Mouse (Mus musculus): ENCODE results near the gene Acap3. TPM values are rescaled to one million over a fixed set of nuclear protein-coding genes. Genes with fewer than 3 reads are reported as not detected.

Acap3 gene
- polyA plus RNA-seq, 1 experiment from 2014 or later: 18.0 TPM

DNA sequence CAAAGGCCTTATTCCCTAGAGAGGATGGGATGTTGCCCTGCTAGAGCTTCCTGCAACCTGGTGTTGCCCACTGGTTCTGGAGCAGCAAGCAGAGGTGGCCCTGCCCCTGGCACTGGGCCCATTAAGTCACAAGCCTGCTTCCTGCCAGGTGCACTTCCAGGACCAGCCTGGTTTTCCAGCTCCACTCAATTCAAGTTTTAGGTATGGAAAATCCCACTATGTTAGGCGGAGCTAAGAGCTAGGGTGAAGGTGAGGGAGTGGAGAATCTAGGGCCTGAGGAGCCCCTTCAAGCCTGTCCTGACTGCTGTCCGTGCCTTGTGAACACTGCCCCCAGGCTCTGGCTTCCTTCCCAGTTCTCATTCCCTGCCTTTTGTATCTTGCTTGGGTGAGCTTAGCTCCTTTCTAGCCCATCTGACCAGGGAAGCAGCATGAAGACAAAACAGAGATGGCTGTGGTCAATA is 39.6 kb upstream of the Acap3 start:
- Histone ChIP-seq H3K4me3 (replicated peaks; ENCODE audit: low read length) (no peak overlapping the region), H3K4me2 (ENCODE audit: low read depth, low read length) (no peak overlapping the region), H3K27me3 (ENCODE audit: control insufficient read depth, insufficient read depth, low read length) (no peaks in the 10 kb centered on the region), H3K27ac (ENCODE audit: low read length) (no peak overlapping the region), H3K36me3 (ENCODE audit: control insufficient read depth, insufficient read depth, low read length) (peaks cover 20% of the 10 kb centered on the region), H3K9ac (ENCODE audit: low read length) (no peak overlapping the region), H3K4me1 (ENCODE audit: control insufficient read depth, insufficient read depth, low read length) (peaks cover 17% of the 10 kb centered on the region), H3K9me3 (replicated peaks; ENCODE audit: control insufficient read depth, low read length) (no peaks in the 10 kb centered on the region)
- ATAC-seq (ENCODE audit: insufficient read depth, low FRiP score): no peak
- 67% methylated on average over 2 of the region's 2 CpGs for WGBS

DNA sequence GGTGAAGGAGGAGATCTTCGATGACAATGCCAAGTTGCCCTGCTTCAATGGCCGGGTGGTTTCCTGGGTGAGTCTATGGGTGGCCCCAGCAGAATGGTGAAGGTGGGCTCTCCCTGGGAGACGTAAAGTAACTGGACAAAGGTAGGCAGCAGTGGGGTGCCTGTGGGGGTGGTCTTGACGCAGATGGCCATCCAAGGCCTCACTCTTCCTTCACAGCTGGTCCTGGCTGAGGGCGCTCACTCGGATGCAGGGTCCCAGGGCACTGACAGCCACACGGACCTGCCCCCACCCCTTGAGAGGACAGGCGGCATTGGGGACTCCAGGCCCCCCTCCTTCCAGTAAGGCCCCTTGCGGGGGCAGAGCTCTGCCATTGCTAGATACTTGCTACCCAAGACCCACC is 38.2 kb upstream of the Acap3 start:
- Histone ChIP-seq H3K4me1 (ENCODE audit: control insufficient read depth, insufficient read depth, low read length) (peaks cover 13% of the 10 kb centered on the region), H3K4me3 (replicated peaks; ENCODE audit: low read length) (no peak overlapping the region), H3K27me3 (ENCODE audit: control insufficient read depth, insufficient read depth, low read length) (no peaks in the 10 kb centered on the region), H3K9ac (ENCODE audit: low read length) (no peak overlapping the region), H3K4me2 (ENCODE audit: low read depth, low read length) (no peak overlapping the region), H3K27ac (ENCODE audit: low read length) (no peak overlapping the region), H3K36me3 (ENCODE audit: control insufficient read depth, insufficient read depth, low read length) (peaks cover 20% of the 10 kb centered on the region), H3K9me3 (replicated peaks; ENCODE audit: control insufficient read depth, low read length) (no peaks in the 10 kb centered on the region)
- WGBS: 83% methylated on average over 9 of the region's 9 CpGs
- no peak for ATAC-seq (ENCODE audit: insufficient read depth, low FRiP score)

DNA sequence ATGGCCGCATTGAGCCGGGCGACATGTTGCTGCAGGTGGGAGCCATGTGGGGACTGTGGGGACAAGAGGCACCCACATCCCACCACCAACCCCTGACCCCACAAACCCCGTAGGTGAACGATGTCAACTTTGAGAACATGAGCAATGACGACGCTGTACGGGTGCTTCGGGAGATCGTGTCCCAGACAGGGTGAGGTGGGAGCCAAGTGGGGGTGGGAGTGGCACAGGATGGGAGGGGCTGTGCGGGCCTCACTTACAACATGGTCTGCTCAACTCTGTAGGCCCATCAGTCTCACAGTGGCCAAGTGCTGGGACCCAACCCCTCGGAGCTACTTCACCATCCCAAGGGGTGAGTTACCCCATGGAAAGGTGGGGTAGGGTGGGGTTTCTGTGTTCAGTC is 36.6 kb upstream of the Acap3 start:
- H3K4me3 ChIP-seq (replicated peaks; ENCODE audit: low read length): no peak overlapping the region
- no peak overlapping the region for H3K4me2 ChIP-seq (ENCODE audit: low read depth, low read length)
- no peak overlapping the region for H3K9ac ChIP-seq (ENCODE audit: low read length)
- no peaks in the 10 kb centered on the region for H3K4me1 ChIP-seq (ENCODE audit: control insufficient read depth, insufficient read depth, low read length)
- no peaks in the 10 kb centered on the region for H3K9me3 ChIP-seq (replicated peaks; ENCODE audit: control insufficient read depth, low read length)
- WGBS: 95% methylated on average over 12 of the region's 12 CpGs
- H3K27ac ChIP-seq (ENCODE audit: low read length): no peak overlapping the region
- ATAC-seq (ENCODE audit: insufficient read depth, low FRiP score): no peak
- H3K36me3 ChIP-seq (ENCODE audit: control insufficient read depth, insufficient read depth, low read length): peaks cover 20% of the 10 kb centered on the region
- no peaks in the 10 kb centered on the region for H3K27me3 ChIP-seq (ENCODE audit: control insufficient read depth, insufficient read depth, low read length)

DNA sequence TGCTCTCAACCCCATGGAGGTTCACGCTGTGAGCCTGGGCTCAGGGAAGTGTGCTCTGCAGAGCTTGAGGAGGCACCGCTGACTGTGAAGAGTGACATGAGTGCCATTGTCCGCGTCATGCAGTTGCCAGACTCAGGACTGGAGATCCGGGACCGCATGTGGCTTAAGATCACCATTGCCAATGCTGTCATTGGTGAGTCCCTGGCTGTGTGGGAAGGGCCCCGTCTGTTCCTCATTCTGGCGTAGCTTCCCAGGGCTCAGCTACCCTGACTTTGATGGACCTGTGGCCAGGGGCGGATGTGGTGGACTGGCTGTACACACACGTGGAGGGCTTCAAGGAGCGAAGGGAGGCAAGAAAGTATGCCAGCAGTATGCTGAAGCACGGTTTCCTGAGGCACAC is 35.6 kb upstream of the Acap3 start:
- WGBS: 90% methylated on average over 12 of the region's 12 CpGs
- H3K4me2 ChIP-seq (ENCODE audit: low read depth, low read length): no peak overlapping the region
- H3K27ac ChIP-seq (ENCODE audit: low read length): no peak overlapping the region
- no peak for ATAC-seq (ENCODE audit: insufficient read depth, low FRiP score)
- H3K36me3 ChIP-seq (ENCODE audit: control insufficient read depth, insufficient read depth, low read length): peaks cover 20% of the 10 kb centered on the region
- H3K9ac ChIP-seq (ENCODE audit: low read length): no peak overlapping the region
- no peaks in the 10 kb centered on the region for H3K4me1 ChIP-seq (ENCODE audit: control insufficient read depth, insufficient read depth, low read length)
- no peaks in the 10 kb centered on the region for H3K27me3 ChIP-seq (ENCODE audit: control insufficient read depth, insufficient read depth, low read length)
- no peaks in the 10 kb centered on the region for H3K9me3 ChIP-seq (replicated peaks; ENCODE audit: control insufficient read depth, low read length)
- H3K4me3 ChIP-seq (replicated peaks; ENCODE audit: low read length): no peak overlapping the region

DNA sequence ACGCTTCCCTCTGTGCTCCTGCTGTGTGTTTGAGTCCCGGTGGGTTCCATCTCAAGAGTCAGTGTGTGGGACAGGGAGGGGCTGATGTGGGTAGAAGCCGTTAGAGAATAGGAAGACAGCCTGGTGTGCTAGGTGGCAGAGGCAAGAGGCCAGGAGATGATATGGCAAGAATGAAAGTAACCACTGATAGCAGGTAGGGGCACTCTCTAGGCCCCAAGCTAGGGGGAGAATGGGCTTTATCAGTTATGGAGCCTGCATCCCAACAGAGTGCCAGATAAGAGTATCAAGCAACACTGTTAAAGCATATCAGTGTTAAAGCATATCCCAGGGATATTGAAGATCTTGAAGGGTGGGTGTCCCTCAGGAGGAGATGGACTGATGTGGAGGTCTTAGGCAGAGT is 34.7 kb upstream of the Acap3 start:
- H3K27me3 ChIP-seq (ENCODE audit: control insufficient read depth, insufficient read depth, low read length): no peaks in the 10 kb centered on the region
- 81% methylated on average over 3 of the region's 3 CpGs for WGBS
- H3K9me3 ChIP-seq (replicated peaks; ENCODE audit: control insufficient read depth, low read length): no peaks in the 10 kb centered on the region
- ATAC-seq (ENCODE audit: insufficient read depth, low FRiP score): no peak
- H3K36me3 ChIP-seq (ENCODE audit: control insufficient read depth, insufficient read depth, low read length): peaks cover 20% of the 10 kb centered on the region
- H3K27ac ChIP-seq (ENCODE audit: low read length): no peak overlapping the region
- H3K4me2 ChIP-seq (ENCODE audit: low read depth, low read length): no peak overlapping the region
- no peak overlapping the region for H3K4me3 ChIP-seq (replicated peaks; ENCODE audit: low read length)
- H3K9ac ChIP-seq (ENCODE audit: low read length): no peak overlapping the region
- no peaks in the 10 kb centered on the region for H3K4me1 ChIP-seq (ENCODE audit: control insufficient read depth, insufficient read depth, low read length)

DNA sequence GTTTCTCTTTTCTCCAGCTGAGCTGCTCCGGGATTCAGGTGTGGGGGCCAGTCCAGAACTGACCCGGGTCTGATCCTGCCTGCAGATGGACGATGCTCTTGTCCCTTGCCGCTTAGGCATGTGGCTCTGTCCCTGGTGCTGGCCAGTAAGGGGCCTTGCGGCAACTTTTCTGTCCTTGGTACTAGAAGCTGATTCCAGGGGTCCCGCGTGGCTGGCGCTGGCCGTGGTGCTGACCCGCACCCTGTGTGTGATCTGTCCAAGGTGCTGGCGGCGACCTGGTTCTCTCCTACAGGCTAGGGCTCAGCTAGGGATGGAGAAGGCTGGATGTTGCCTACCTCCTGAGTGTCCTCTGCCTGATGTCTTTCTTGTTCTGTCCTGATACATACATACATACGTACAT is 32.3 kb upstream of the Acap3 start:
- no peak overlapping the region for H3K9ac ChIP-seq (ENCODE audit: low read length)
- H3K4me1 ChIP-seq (ENCODE audit: control insufficient read depth, insufficient read depth, low read length): no peaks in the 10 kb centered on the region
- H3K36me3 ChIP-seq (ENCODE audit: control insufficient read depth, insufficient read depth, low read length): peaks cover 17% of the 10 kb centered on the region; the same call in 1 of the 2 replicates
- no peak overlapping the region for H3K27ac ChIP-seq (ENCODE audit: low read length)
- ATAC-seq (ENCODE audit: insufficient read depth, low FRiP score): peak; percentile 19; the same call in 1 of the 2 replicates
- WGBS: 18% methylated on average over 13 of the region's 13 CpGs
- no peaks in the 10 kb centered on the region for H3K27me3 ChIP-seq (ENCODE audit: control insufficient read depth, insufficient read depth, low read length)
- no peaks in the 10 kb centered on the region for H3K9me3 ChIP-seq (replicated peaks; ENCODE audit: control insufficient read depth, low read length)
- no peak overlapping the region for H3K4me2 ChIP-seq (ENCODE audit: low read depth, low read length)
- no peak overlapping the region for H3K4me3 ChIP-seq (replicated peaks; ENCODE audit: low read length)

DNA sequence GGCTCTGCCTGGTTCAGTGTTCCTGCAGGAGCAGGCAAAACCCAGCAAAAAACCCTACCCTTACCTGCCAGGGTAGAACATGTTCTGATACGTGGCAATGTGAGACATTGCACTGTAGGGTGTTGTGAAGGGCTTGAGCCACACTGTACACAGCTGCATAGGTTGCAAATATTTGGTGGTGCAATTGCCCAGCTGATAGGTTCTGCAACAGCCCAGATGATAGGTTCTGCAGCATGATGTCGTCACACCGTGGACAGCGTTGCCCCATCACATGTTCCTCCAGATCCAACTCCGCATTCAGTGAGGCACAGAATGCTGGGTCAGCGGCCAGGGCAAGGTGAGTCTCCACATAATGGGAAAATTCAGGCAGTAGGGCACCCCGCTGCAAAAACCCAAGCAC is 29.8 kb upstream of the Acap3 start:
- 88% methylated on average over 7 of the region's 7 CpGs for WGBS
- Histone ChIP-seq H3K9ac (ENCODE audit: low read length) (no peak overlapping the region), H3K27ac (ENCODE audit: low read length) (no peak overlapping the region), H3K36me3 (ENCODE audit: control insufficient read depth, insufficient read depth, low read length) (peaks cover 4% of the 10 kb centered on the region; the same call in 1 of the 2 replicates), H3K27me3 (ENCODE audit: control insufficient read depth, insufficient read depth, low read length) (no peaks in the 10 kb centered on the region), H3K4me2 (ENCODE audit: low read depth, low read length) (no peak overlapping the region), H3K9me3 (replicated peaks; ENCODE audit: control insufficient read depth, low read length) (no peaks in the 10 kb centered on the region), H3K4me1 (ENCODE audit: control insufficient read depth, insufficient read depth, low read length) (no peaks in the 10 kb centered on the region), H3K4me3 (replicated peaks; ENCODE audit: low read length) (no peak overlapping the region)
- ATAC-seq (ENCODE audit: insufficient read depth, low FRiP score): no peak

DNA sequence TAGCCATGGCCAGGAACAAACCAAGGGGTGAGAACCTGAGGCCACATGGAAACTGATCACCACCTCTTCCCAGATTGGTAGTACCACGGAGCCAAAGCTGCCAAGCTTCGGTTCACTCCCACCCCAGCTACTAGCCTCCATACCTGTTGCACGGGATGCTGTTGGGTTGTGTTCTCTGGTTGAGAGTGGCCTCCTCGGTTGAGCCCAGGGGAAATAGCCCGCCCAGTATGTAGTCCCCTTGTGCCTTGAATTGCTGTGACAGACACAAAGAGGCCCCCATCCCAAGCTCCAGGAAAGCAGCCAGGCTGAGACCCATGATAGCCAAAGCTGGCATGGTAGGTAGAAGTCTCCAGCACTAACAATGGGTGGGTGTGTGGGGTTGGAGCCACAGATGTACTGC is 28.6 kb upstream of the Acap3 start, which contains the start of gene Tas1r3:
Gene Tas1r3 (minus strand): TSS at position 362 of the 400 bp plus-strand sequence.
- 73% methylated on average over 5 of the region's 5 CpGs for WGBS
- Histone ChIP-seq H3K9ac (ENCODE audit: low read length) (no peak within 1 kb of the TSS), H3K4me2 (ENCODE audit: low read depth, low read length) (no peak within 1 kb of the TSS), H3K27ac (ENCODE audit: low read length) (no peak within 1 kb of the TSS), H3K9me3 (replicated peaks; ENCODE audit: control insufficient read depth, low read length) (no peaks in the 10 kb centered on the region), H3K4me3 (replicated peaks; ENCODE audit: low read length) (no peak within 1 kb of the TSS), H3K27me3 (ENCODE audit: control insufficient read depth, insufficient read depth, low read length) (no peaks in the 10 kb centered on the region), H3K36me3 (ENCODE audit: control insufficient read depth, insufficient read depth, low read length) (peaks cover 4% of the 10 kb centered on the region; the same call in 1 of the 2 replicates), H3K4me1 (ENCODE audit: control insufficient read depth, insufficient read depth, low read length) (no peaks in the 10 kb centered on the region)
- no peak for ATAC-seq (ENCODE audit: insufficient read depth, low FRiP score)

DNA sequence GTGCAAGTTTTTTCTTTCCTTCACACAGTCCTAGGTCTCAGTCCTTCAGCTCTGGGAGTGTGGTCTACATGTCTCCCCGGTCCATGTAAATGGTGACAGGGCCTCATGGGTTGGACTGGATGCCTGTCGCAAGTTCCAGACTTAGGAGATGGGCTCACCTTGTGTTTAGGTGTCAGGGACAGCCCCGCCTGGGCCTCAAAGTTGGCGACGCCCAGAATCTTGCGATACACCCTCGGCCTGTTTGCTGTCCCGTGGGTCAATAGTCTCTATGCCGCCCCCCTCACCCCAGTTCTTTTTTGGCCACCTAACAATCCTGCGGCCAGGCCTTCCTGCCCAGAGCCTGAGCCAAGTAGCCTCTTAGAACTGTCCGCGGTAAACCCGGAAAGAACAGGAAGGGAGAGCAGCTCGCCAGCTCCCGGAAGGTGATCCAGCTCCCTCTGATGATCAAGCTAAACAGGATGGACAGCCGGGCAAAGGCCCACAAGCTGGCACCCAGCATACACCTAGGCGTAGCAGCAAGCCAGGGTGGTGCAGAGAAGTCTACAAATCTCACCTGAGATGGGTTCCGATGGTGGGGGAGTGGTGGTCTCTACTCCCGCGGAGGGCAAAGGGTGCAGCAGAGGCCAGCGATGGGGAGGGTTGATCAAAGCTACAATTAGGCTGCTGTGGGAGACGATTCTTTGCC is 22.9 kb upstream of the Acap3 start:
- no peaks in the 10 kb centered on the region for H3K27me3 ChIP-seq (ENCODE audit: control insufficient read depth, insufficient read depth, low read length)
- H3K4me1 ChIP-seq (ENCODE audit: control insufficient read depth, insufficient read depth, low read length): peaks cover 7% of the 10 kb centered on the region; the same call in 1 of the 2 replicates
- H3K27ac ChIP-seq (ENCODE audit: low read length): peak overlapping the region; percentile 48; the same call in 1 of the 2 replicates
- H3K4me2 ChIP-seq (ENCODE audit: low read depth, low read length): peak overlapping the region; percentile 74
- no peaks in the 10 kb centered on the region for H3K9me3 ChIP-seq (replicated peaks; ENCODE audit: control insufficient read depth, low read length)
- peak overlapping the region; percentile 84 for H3K4me3 ChIP-seq (replicated peaks; ENCODE audit: low read length)
- peak overlapping the region; percentile 81 for H3K9ac ChIP-seq (ENCODE audit: low read length)
- H3K36me3 ChIP-seq (ENCODE audit: control insufficient read depth, insufficient read depth, low read length): peaks cover 10% of the 10 kb centered on the region
- peak; percentile 44 for ATAC-seq (ENCODE audit: insufficient read depth, low FRiP score)
- WGBS: 6% methylated on average over 22 of the region's 22 CpGs
